Mouse (Mus musculus): ENCODE measurements at regions not wholly inside any gene's neighbourhood (a gene's known extent, or its start where the extent isn't known, plus 50 kb on each side); places are given as distances from the start of the nearest gene placed in this dataset.

DNA sequence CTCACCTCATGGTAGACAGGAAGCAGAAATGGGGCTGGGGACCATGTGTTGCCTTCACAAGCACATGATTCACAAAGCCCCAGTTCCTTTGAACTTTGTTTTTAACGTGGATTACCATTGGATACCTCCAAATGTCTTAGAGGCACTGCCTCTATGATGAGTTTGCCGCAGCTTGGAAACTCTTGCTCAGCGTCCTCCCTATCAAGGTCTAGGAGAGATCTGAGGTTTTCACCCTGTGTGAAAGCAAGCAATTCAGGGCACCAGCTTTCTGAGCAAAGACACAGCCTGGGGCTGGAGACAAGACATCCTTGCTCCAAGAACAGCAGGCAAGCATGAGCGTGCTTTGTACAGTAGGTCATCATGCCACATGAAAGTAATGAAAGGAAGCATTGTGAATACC is 93.6 kb upstream of the Ifngr1 start:
- TF ChIP-seq CTCF (IDR thresholded peaks at IDR 0.05; ENCODE audit: low read depth) (no peak), EP300 (optimal IDR thresholded peaks at IDR 0.05) (no peak)
